Mouse (Mus musculus) right cerebral cortex, postnatal 14 days (tissue): ENCODE results near the gene Arhgap21.
"Not testable (repeated sequence)": the region's sequence is repeated elsewhere in the genome, so short reads cannot be mapped to it uniquely, and the experiment has no call there.

ENCODE experiments used
- DNase-seq: peaks from one replicate; pipeline ENCODE4 v3.0.0; 2022

The Arhgap21 gene

DNA sequence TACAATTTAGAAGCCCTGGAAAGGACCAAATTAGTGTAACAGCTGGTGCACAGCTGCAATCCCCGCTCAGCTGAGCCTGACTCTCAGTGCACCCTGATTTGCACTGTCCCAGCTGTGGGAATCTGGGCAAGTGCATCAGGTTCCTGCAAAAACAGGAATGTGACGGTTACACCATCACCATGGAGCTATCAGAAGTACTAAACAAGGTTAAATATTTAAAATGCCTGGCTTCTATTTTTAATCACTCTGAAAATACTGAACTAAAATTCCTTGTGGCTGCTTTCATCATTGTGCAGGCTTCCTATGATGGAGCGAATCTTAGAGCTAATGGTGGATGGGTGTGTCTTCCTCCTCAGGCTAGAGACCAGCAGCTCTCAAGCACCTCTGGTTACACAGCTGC is 29.3 kb downstream of the Arhgap21 start:
- DNase-seq = no peak

DNA sequence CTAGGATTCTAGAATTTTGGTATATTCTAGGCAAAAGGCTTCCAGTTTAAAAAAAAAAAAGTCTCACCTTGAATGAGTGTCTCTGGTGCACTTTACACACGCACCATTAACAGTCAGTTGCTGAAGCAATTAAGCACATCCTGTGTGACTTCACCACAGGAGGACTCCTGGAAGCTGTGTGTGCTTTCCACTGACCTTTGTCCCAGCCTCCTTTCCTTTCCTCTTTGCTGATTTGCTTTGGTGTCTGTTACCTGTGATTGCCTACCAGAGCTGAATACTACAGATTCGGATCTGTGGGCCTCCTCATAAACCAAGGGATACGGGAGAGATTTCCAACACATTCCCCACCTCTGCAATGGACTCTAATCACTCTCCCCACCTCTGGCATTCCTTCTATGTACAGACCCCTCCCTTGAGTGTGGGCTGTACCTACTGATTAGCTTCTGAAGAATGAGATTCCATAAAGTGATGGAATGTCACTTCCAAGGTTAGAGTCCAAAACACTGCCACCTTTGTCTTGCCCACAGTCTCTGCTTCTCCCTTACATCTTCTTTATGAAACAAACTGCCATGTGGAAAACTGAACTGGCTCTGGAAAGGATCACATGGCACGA is 32.0 kb downstream of the Arhgap21 start:
- DNase-seq = no peak

DNA sequence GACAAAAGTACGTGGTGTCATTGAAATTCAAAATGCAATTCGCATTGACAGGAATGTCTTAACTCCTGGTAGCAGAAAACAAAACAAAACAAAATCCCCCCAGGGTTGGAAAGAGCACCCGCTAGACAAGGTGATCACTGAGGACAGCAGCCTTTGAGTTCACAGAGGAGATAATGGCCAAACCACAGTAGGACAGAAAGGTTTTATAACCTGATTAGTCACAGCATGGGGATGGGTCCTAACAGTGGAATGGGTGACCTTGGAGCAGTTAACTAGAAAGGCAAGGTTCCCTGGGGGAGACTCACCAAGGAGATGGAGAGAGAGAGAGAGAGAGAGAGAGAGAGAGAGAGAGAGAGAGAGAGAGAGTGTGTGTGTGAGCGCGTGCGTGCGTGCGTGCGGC is 34.3 kb downstream of the Arhgap21 start:
- DNase-seq = no peak

DNA sequence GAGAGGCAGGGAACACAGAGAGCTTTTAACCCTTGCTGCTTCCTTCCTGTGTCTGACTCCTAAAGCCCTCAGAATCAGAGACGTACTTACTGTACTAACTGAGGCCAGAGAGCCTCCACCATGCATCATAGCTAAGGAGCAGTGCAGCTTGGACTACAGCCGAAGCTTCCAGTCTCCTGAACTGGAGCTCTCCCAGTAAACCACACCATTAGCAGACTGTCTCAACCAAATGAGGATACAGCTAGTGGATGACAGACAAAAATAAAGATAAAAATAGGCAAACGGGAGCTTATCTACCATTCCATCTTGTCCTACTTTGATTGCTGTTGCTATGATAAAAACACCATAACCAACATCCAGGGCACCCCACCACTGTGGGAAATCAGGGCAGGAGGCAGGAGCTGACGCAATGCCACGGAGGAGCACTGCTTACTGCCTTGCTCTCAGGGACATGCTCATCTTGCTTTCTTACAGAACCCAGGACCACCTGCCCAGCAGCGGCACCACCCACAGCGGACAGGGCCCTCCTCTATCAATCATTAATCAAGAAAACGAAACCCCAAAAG is 35.9 kb downstream of the Arhgap21 start:
- DNase-seq = no peak

DNA sequence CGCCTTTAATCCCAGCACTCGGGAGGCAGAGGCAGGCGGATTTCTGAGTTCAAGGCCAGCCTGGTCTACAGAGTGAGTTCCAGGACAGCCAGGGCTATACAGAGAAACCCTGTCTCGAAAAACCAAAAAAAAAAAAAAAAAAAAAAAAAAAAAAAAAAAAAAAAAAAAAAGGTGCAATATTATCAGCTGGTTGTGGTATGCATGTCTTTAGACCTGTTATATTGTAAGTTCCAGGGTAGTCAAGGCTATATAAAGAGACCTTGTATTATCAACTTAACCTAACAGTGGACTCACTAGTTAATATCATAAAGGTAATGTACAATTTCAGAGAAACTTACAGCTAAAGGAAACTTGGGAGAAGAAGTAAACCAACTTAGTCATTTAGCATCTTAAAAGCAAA is 36.9 kb downstream of the Arhgap21 start:
- not testable (repeated sequence) for DNase-seq

DNA sequence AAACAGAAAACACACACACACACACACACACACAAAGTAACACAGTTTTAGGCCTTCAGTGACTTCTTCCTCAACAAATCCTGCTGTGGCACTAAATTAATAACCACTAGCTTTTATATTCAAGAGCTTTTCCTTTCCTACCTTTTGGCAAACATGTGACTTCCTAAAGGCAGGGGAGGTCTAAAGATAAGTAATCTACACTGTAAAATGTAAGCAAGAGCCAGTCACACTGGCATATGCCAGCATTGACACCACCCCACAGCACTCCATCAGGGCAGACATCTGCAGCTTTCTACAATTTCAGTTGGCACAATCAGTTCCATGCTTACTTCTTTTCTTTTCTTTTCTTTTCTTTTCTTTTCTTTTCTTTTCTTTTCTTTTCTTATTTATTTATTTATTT is 40.2 kb downstream of the Arhgap21 start:
- no peak for DNase-seq

DNA sequence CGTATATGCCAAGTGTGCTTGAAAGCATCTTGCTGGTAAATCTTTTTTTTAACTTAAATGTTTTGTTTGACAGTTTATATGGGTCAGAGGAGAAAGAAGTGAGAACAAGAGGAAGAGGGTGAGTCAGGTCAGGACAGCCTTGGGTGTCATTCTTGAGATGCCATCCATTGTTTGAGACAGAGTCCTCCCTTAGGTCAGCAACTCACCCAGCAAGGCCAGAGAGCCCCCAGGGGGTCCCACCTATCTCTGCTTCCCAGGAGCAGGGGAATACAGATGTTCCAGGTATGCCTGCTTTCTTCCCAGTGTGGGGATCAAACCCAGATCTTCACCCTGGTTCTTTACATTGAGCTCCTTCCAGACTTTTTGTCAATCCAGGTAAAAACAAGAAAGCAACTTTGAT is 43.7 kb downstream of the Arhgap21 start:
- no peak for DNase-seq

DNA sequence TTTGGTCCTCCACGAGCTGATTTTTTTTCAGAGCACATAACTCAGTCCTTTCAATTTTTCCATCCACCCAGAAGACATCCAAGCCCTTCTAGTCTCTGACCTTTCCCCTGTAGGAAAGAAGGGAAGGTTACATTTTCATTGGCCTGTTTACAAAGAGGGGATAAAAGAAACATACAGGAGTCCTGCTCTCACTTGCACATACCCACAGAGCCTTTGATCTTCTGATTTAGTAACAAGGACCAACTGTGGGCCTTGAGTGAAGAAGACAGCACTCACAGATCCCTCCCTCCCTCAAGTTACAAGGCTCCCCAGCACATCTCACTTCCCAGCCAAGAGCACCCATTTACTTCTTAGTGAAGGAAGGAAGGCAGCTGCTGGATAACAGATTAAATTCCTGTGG is 46.3 kb downstream of the Arhgap21 start:
- DNase-seq = no peak

DNA sequence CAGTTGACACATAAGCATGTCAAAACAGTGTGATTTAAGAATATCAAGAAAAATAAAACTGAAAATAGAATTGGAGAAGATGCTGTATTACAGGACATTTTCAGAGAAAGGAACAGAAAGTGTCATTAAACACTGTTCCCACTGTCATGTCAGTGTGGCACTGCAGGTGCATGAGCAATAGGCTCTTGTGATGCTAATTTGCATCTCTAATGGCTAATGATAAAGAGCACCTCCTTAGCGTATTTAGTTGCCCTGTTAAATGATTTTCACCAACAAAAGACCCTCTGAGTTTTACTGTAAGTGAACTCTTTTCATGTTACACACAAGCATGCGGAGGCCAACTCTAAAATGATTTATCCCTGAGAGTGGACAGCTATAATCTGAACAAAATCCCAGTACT is 47.1 kb downstream of the Arhgap21 start:
- DNase-seq = no peak

DNA sequence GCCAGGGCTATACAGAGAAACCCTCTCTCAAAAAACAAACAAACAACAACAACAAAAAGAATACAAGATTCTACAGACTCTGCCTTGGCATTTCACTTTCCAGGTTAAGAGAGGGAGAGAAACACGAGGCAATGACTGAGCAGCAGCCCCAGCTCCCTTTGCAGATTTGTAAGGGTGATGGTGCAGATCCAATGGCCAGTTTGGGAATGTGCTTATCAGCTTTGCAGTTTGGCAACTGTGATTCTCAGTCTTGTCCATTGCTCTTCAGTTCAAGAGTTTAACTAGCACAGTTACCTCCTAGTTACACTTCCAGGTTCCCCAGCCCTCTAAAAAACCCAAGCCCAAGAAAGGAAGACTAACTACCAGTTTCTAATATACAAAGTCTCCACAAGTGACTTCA is 47.7 kb downstream of the Arhgap21 start:
- DNase-seq = no peak

DNA sequence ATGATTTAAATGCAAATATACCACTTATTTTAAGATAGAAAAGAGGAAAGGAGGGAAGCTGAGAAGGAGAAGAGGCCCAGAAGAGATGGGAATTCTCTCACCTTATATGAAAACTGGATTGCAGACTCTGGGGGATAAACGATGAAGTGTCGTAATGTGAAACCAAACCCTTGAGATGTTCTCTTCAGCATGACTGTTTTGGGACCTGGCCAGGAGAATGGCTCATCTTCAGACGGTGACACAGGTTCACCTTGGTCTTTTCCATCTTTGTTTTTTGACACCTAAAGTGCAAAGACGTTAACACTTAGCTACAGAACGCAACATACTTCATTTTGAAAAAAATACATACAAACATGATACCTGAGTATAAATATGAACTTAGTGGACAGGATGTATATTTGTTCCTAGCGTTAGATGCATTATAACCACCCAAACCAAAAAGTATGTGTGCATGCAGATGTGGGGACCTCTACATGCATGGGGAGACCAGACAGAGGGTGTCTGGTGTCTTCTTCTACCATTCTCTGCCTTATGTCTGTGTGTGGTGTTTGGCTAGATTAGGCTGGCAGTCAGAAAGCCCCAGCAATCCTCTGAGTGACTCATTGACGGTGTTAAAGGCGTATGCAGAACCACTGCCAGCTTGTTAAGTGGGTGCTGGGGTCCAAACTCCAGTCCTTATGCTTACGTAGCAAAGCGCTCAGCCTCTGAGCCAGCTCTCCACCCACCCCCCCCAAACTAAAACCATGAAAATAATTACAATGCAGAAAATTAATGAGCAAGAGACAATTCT is 54.0 kb downstream of the Arhgap21 start:
- DNase-seq = no peak

DNA sequence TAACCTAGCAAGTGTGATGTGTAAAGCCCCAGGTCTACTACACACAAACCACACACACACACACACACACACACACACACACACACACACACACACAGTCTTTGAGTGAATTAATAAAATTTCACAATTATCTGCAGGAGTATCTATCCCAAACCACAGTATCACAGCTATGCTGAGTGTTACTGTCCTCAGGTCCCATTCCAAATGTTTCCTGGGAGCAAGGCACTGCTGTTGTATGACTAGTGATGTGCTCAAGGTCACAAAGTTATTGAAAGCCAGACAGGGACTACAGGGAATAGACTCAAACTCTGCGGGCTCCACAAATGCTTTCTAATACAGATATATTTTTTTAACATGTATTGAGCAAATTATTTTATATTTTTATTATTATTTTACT is 55.7 kb downstream of the Arhgap21 start:
- DNase-seq = no peak

DNA sequence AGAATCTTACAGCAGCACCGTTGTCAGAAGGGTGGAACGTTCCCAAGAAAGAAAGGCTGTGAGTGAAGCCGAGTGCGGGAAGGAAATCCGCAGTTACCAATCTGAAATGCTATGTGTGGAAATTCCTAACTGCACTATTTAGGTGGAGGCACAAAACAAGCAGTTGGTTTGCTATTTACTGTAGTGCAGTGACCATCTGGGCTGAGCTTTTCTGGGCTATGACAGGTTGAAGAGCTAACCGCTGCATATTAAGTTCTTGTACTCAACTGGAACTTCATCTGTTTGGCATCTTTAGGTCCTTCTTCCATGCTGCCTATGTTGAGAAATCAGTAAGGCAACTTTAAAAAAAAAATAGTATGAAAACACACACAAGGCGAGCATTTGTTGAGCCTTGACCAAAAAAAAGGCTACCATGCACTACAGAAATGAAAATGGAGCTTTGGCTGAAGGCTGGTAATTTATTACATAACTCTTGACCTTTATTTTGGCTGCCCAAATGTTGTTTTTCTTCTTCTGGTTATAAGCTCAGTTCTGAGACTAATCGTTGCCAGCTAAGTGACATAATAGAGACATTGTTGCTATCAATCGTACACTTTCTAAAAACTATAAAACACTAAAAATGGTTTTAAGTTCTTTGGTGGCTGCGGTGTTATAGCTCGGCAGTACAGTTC is 56.2 kb downstream of the Arhgap21 start:
- DNase-seq = no peak

DNA sequence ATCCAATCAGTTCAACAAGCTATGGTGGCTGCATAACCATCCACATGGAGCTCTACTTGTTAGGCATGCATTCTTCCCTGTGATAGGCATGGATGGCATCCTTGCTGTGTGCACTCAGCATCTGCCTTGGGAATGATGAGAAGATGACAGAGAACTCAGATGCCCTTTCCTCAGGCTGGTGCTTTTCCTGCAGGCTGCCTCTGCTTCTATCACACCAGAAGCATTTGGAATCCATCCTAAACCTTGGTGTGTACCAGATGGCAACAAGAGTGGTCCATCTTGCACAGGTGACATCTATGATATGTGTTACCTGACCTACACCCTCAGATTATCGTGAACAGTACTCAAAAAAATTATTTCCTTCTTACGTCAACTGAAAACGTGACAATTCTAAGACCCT is 58.2 kb downstream of the Arhgap21 start:
- DNase-seq = no peak

DNA sequence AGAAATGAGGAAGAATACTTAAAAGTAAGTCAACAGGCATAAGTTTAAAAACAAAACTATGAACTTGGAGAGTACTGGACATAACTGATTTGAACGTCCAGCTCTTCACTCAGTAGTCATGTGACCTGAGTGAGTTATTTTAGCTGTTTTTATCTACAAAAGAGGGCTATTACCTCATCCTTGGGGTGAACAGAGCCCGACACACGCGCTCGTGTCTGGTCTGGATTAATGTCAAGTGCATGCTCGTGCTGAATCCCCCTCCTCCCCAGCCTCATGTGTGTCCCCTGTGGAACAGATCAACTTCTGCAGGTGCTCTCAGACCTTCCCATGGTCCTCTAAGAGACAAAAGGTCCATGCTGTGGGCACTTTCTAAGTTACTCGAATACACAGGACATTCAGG is 59.3 kb downstream of the Arhgap21 start:
- no peak for DNase-seq

DNA sequence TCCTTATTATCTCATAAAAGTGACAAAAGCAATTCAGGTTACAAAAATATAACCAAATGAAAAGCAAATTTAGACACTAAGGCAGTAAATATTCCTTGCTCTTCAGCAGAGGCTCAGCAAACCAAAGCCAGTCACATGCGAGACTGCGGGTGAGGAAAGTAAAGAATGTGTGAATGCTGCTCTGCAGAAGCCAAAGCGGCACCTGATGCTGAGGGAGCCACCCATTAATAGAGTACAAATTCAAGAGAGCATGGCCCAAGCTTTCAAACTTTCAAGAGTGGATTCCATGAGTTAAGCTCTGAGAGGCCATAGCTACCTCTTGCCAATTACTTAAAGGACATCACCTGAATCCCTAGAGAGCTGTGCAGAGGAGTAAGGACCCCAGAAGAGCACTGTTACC is 61.4 kb downstream of the Arhgap21 start:
- no peak for DNase-seq

DNA sequence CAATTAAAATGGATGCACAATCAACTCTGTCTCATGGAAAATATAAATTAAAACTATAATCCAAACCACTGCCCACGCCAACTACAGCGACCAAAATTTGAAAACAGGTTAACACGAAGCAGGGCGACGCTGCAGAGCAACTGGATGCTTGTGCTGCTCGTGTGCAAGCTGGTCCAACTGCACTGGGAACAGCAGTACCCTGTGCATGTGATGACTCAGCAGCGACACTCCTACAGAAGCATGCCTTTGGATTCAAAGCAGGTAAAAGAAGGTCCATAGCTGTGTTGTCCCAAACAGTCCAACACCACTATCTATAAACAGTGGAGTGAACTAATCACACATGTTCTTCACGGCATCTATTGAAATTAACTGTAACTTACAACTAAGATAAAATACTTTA is 63.3 kb downstream of the Arhgap21 start:
- DNase-seq = no peak

DNA sequence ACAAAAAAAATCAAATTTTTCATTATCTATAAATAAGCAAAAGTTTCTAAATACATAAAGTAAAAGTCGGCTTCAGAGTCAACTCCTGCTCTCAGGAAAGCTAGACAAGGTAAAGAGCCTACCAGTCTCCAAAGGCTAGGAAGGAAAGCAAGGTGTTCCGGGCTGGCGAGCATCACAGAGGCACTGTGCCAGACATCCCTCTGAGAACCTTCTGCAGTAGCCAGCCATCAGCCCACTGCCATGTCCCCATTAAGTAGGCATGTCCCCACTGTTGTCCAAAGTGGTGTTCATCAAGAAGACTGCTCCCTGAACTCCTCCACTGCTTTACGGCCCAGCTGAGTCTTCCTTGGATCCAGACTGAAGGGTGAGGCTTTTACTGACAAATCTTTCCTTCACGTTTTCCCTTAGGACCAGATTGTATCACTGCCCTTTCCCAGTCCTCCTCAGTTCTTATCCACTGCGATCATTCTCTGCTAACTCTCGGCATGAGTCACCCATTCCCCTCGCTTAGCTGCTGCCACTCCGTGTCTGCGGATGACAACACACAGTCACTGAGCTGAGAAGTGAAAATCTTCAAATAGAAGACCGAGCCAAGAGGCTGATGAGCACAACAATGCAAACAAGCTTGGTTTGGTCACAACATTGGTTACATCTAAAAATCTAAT is 65.6 kb downstream of the Arhgap21 start:
- DNase-seq = no peak

DNA sequence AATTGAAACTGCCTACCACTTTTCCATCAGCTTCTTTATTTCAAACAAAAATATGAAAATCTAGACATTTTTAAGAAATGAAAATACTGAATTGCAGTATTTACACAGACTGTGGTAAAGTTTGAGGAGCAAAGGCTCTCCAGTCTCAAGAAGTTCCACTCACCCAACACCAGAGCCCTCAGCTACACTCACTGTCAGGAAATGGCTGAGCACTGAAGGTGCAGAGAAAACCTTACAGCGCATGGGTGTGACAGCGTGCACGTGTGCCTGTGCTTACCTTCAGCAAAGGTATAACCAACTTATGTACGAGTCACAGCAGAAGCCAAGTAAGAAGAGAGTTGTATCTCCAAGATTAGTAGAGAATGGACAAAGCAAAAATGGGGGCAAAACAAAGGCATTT is 66.8 kb downstream of the Arhgap21 start:
- no peak for DNase-seq

DNA sequence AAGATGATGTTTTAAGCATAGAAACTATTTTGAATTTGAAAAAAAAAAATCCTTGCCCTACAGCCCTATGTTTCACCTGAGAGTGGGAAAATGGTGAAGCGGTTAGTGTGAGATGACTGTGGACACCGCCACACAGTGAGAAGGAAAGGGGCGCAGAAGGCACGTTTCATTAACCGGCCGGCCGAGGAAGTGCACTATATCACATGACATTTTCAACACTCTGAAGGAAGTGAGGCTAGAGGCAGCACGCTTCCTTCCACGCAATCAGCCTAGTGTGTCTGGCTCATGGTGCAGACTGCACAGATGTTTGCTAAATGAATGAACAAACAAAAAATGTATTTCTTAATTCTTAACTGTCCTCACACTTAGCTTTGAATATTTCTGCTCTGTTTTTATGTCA is 69.4 kb downstream of the Arhgap21 start:
- no peak for DNase-seq

DNA sequence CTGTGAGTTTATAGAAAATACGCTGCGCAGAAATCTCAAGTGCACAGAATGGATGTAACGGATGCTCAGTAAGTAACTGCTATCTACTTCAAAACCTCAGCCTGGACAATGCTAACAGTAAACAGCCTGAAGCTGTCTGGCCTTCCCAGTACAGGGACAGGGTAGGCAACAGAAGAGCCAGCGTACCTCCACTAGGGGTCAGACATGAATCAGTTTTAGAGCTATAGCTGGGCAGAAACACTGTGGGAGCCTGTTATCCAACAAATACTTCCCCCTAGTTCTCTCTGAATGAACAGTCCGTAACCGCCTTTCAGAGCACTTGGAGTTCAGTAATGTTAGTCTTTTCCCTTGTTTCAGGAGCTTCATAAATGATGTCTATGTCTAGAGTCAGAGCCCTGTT is 70.0 kb downstream of the Arhgap21 start:
- DNase-seq = peak; percentile 59

DNA sequence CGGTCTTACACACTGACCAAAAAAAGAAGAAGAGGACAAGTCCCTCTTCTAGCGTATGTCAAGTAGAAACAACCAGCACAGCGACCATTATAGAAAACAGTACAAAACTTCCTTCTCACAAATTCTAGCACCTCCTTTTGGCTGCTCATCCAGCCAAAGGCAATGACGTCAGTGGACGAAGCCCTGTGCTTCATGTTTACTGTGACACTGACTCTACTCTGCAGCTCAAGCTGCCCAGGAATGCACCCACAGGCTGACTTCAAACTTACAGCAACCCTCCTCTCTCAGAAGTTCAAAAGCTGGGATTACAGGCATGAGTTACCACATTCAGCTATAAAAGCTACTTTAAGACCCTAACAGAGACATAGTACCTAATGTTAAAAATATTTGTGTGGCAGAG is 72.2 kb downstream of the Arhgap21 start:
- no peak for DNase-seq

DNA sequence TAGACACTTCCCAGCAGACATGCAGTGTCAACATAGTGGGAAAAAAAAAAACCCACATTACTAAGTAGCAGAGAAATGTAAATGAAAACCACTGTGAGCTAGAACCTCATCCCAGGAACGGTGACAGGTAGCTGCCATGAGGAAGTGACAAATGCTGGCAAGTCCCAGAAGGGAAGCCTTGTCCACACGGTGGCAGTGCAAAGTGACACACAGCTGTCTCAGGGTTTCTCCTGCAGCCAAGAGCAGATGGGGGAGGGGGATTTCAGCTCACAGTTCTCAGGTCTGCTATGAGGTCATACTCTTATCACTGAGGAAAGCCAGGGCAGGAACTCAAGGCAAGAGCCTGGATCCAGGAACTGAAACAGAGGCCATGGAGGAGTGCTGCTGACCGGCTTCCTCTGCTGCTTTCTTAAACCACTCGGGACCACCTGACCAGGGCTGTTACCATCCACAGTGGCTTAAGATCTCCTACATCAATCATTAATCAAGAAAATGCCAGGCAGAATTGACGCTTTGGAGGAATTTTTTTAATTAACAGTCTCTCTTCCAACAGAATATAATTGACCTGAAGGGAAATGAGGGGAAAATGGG is 74.5 kb downstream of the Arhgap21 start:
- DNase-seq = no peak
